ENCODE assay signal across 8 mouse cellular contexts in genomic region chr7:19750217-19751069, GRCm38 (mm10). TPM values are rescaled to one million over a fixed set of nuclear protein-coding genes. Genes with fewer than 3 reads are reported as not detected.
DNase-seq lines count a peak whose midpoint lies in the region; ATAC-seq and TF ChIP-seq lines count a peak whose summit lies in the region.

Nectin2 (minus strand) TSS chr7:19750483.

- peak; percentile 57 for TF ChIP-seq CTCF in E14TG2a.4 (conservative IDR thresholded peaks at IDR 0.05; ENCODE audit: low read length)

- peak; percentile 77 for DNase-seq in c-Kit-positive CD71-positive TER-119-positive erythroid progenitor cells, embryonic 14.5 days (ENCODE audit: low spot score)
- peak; percentile 91 to 94 for DNase-seq in kidney, postnatal 36 days
- peak; percentile 85 for DNase-seq in neural tube, embryonic 11.5 days (ENCODE audit: low spot score)

- 15% methylated on average over 19 of the region's 19 CpGs for WGBS in forebrain, embryonic 12.5 days
- WGBS in heart, embryonic 16.5 days, result 18% methylated on average over 19 of the region's 19 CpGs
- 17% methylated on average over 19 of the region's 19 CpGs for WGBS in liver, embryonic 15.5 days (ENCODE audit: insufficient replicate concordance)
- 17% methylated on average over 19 of the region's 19 CpGs for WGBS in neural tube, embryonic 11.5 days
- WGBS in stomach, embryonic 16.5 days, result 14% methylated on average over 19 of the region's 19 CpGs

- H3K27ac ChIP-seq in forebrain, embryonic 12.5 days, result peak within 1 kb of the TSS; percentile 79
- H3K27ac ChIP-seq in heart, embryonic 16.5 days (ENCODE audit: low read length), result peak within 1 kb of the TSS; percentile 93
- H3K27ac ChIP-seq in liver, embryonic 15.5 days (replicated peaks), result peak within 1 kb of the TSS; percentile 71
- H3K27ac ChIP-seq in neural tube, embryonic 11.5 days (ENCODE audit: low read depth, low read length), result peak within 1 kb of the TSS; percentile 72
- peak within 1 kb of the TSS; percentile 96 for H3K27ac ChIP-seq in stomach, embryonic 16.5 days (ENCODE audit: low read length)

- H3K27me3 ChIP-seq in E14TG2a.4 (ENCODE audit: insufficient read depth, low read length), result no peaks in the 10 kb centered on the region
- no peaks in the 10 kb centered on the region for H3K27me3 ChIP-seq in forebrain, embryonic 12.5 days
- no peaks in the 10 kb centered on the region for H3K27me3 ChIP-seq in heart, embryonic 16.5 days (ENCODE audit: control insufficient read depth, insufficient read depth, low read length)
- H3K27me3 ChIP-seq in liver, embryonic 15.5 days, result peaks cover under 1% of the 10 kb centered on the region; the same call in 1 of the 2 replicates
- no peaks in the 10 kb centered on the region for H3K27me3 ChIP-seq in neural tube, embryonic 11.5 days (ENCODE audit: control insufficient read depth, insufficient read depth, low read length)
- no peaks in the 10 kb centered on the region for H3K27me3 ChIP-seq in stomach, embryonic 16.5 days (ENCODE audit: control insufficient read depth, insufficient read depth, low read length)

- ATAC-seq in forebrain, embryonic 12.5 days (ENCODE audit: low FRiP score), result peak; percentile 60
- ATAC-seq in heart, embryonic 16.5 days (replicated peaks; ENCODE audit: extremely low read depth, insufficient read depth, low FRiP score), result peak; percentile 56
- ATAC-seq in liver, embryonic 15.5 days (ENCODE audit: insufficient read depth), result peak; percentile 74
- ATAC-seq in neural tube, embryonic 11.5 days (ENCODE audit: insufficient read depth, low FRiP score, low TSS enrichment), result peak; percentile 60
- peak; percentile 68 for ATAC-seq in stomach, embryonic 16.5 days (ENCODE audit: insufficient read depth, low FRiP score)

- H3K4me3 ChIP-seq in E14TG2a.4 (replicated peaks; ENCODE audit: low read length), result peak within 1 kb of the TSS; percentile 100
- peak within 1 kb of the TSS; percentile 74 for H3K4me3 ChIP-seq in forebrain, embryonic 12.5 days (replicated peaks)
- peak within 1 kb of the TSS; percentile 71 for H3K4me3 ChIP-seq in heart, embryonic 16.5 days (ENCODE audit: low read length)
- peak within 1 kb of the TSS; percentile 68 for H3K4me3 ChIP-seq in liver, embryonic 15.5 days (replicated peaks)
- peak within 1 kb of the TSS; percentile 47 for H3K4me3 ChIP-seq in neural tube, embryonic 11.5 days (ENCODE audit: low read depth, low read length)
- H3K4me3 ChIP-seq in stomach, embryonic 16.5 days (replicated peaks; ENCODE audit: low read length), result peak within 1 kb of the TSS; percentile 89

- peak within 1 kb of the TSS; percentile 80 for H3K9ac ChIP-seq in forebrain, embryonic 12.5 days
- peak within 1 kb of the TSS; percentile 87 for H3K9ac ChIP-seq in heart, embryonic 16.5 days (ENCODE audit: low read length)
- peak within 1 kb of the TSS; percentile 68 for H3K9ac ChIP-seq in liver, embryonic 15.5 days
- peak within 1 kb of the TSS; percentile 64 for H3K9ac ChIP-seq in neural tube, embryonic 11.5 days (ENCODE audit: low read length)
- H3K9ac ChIP-seq in stomach, embryonic 16.5 days (ENCODE audit: low read length), result peak within 1 kb of the TSS; percentile 96

- peaks cover 3% of the 10 kb centered on the region; the same call in 1 of the 2 replicates for H3K9me3 ChIP-seq in E14TG2a.4 (ENCODE audit: low read length)
- no peaks in the 10 kb centered on the region for H3K9me3 ChIP-seq in forebrain, embryonic 12.5 days
- no peaks in the 10 kb centered on the region for H3K9me3 ChIP-seq in heart, embryonic 16.5 days (replicated peaks; ENCODE audit: control insufficient read depth, low read length)
- no peaks in the 10 kb centered on the region for H3K9me3 ChIP-seq in liver, embryonic 15.5 days (replicated peaks)
- H3K9me3 ChIP-seq in neural tube, embryonic 11.5 days (ENCODE audit: control insufficient read depth, low read length), result no peaks in the 10 kb centered on the region
- H3K9me3 ChIP-seq in stomach, embryonic 16.5 days (replicated peaks; ENCODE audit: control insufficient read depth, low read length), result no peaks in the 10 kb centered on the region

- peaks cover 72% of the 10 kb centered on the region for H3K4me1 ChIP-seq in E14TG2a.4 (replicated peaks; ENCODE audit: low read depth, low read length)
- peaks cover 33% of the 10 kb centered on the region for H3K4me1 ChIP-seq in forebrain, embryonic 12.5 days
- H3K4me1 ChIP-seq in heart, embryonic 16.5 days (ENCODE audit: control insufficient read depth, insufficient read depth, low read length), result peaks cover 60% of the 10 kb centered on the region
- H3K4me1 ChIP-seq in liver, embryonic 15.5 days (replicated peaks), result peaks cover 50% of the 10 kb centered on the region
- peaks cover 13% of the 10 kb centered on the region for H3K4me1 ChIP-seq in neural tube, embryonic 11.5 days (ENCODE audit: control insufficient read depth, insufficient read depth, low read length)
- peaks cover 47% of the 10 kb centered on the region for H3K4me1 ChIP-seq in stomach, embryonic 16.5 days (ENCODE audit: control insufficient read depth, insufficient read depth, low read length)

- H3K36me3 ChIP-seq in E14TG2a.4 (ENCODE audit: insufficient read depth, low read length), result peaks cover 11% of the 10 kb centered on the region
- H3K36me3 ChIP-seq in forebrain, embryonic 12.5 days (replicated peaks), result no peaks in the 10 kb centered on the region
- no peaks in the 10 kb centered on the region; the same call in 1 of the 2 replicates for H3K36me3 ChIP-seq in heart, embryonic 16.5 days (ENCODE audit: control insufficient read depth, insufficient read depth)
- H3K36me3 ChIP-seq in liver, embryonic 15.5 days (replicated peaks), result no peaks in the 10 kb centered on the region
- H3K36me3 ChIP-seq in neural tube, embryonic 11.5 days (ENCODE audit: control insufficient read depth, insufficient read depth, low read length), result no peaks in the 10 kb centered on the region
- H3K36me3 ChIP-seq in stomach, embryonic 16.5 days (ENCODE audit: control insufficient read depth, insufficient read depth, low read length), result no peaks in the 10 kb centered on the region

- H3K4me2 ChIP-seq in forebrain, embryonic 12.5 days, result peak within 1 kb of the TSS; percentile 89
- H3K4me2 ChIP-seq in heart, embryonic 16.5 days (ENCODE audit: low read depth, low read length), result peak within 1 kb of the TSS; percentile 85
- H3K4me2 ChIP-seq in liver, embryonic 15.5 days, result peak within 1 kb of the TSS; percentile 97
- H3K4me2 ChIP-seq in neural tube, embryonic 11.5 days (ENCODE audit: low read depth), result peak within 1 kb of the TSS; percentile 63
- peak within 1 kb of the TSS; percentile 83 for H3K4me2 ChIP-seq in stomach, embryonic 16.5 days (ENCODE audit: low read depth, low read length)

RNA-seq across cellular contexts. Expression of gene Nectin2, which starts in this region (rescaled TPM):
- polyA plus RNA-seq in forebrain, embryonic 12.5 days (2016; fragmentation: Nextera tagmentation; extraction: Ambion mirVana), result 45.9 and 47.3 TPM in 2 replicates
- 63.5 and 76.8 TPM in 2 replicates for polyA plus RNA-seq in heart, embryonic 16.5 days (2015; fragmentation: Nextera tagmentation; extraction: Ambion mirVana)
- polyA plus RNA-seq in liver, embryonic 15.5 days (2015; fragmentation: Nextera tagmentation; extraction: Ambion mirVana), result 15.2 and 19.5 TPM in 2 replicates
- 70.0 and 76.5 TPM in 2 replicates for polyA plus RNA-seq in neural tube, embryonic 11.5 days (2014; fragmentation: Nextera tagmentation; extraction: Ambion mirVana)
- 98.6 and 104 TPM in 2 replicates for polyA plus RNA-seq in stomach, embryonic 16.5 days (2015; fragmentation: Nextera tagmentation; extraction: Ambion mirVana)

Comparison
In these comparisons a context has a peak if more than half of its experiments do, and no peak if none do; other contexts are left out.
1. Peak in every context shown above with its lines: DNase-seq, ATAC-seq, H3K4me3 ChIP-seq and H3K27ac ChIP-seq.
2. H3K4me3 ChIP-seq: peak in every context shown above with its lines; median percentile 100 in E14TG2a.4; 89 in stomach, embryonic 16.5 days; 74 in forebrain, embryonic 12.5 days; 71 in heart, embryonic 16.5 days; 68 in liver, embryonic 15.5 days; 47 in neural tube, embryonic 11.5 days.